Mouse (Mus musculus): ENCODE results near the gene Bicral.

Gene Bicral

DNA sequence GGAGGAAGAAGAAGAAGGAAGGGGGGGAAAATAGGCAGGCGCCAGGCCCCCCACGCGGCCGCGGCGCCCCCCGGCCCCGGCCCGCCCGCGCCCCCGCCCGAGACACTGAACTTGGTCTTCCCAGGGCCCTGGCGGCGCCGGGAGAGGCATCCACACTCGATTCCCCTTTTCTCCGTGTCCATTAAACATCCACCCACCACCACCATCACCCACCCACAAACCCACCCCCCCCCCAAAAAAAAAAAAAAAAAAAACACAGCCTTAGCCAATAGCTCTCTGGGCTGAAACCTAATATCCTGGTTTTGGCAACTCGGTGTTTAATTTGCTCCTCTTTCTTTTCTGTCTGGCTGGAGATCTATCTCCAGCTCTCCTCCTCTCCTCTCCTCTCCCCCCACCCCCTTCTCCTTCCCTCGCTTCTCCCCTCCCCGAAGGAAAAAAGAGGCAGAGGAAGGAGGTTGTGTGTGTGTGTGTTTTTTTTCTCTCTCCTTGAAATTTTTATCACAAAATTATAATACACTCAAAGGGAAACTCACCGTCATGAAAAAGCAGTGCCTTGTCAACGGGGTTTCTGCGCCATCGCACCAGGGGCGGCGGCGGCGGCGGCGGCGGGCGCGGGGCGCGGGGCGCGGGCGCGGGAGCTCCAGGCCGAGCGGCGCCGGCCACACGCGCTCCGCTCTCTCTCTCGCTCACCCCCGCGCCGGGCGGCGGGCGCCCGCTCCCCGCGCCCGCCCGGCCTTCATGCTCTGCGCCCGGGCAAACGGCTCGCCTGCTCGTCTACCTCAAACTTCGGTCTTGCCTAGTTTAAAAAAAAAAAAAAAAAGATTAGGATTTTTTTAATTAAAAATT is at the start of gene Bicral:
Gene Bicral (minus strand): TSS at position 580 of the 846 bp plus-strand sequence.
- DNase-seq (ENCODE audit: low read depth) = peak; percentile 81

GRCm38 (mm10) chr17:46903876-46904490 is 45.7 kb upstream of the Bicral start:
- peak; percentile 85 for DNase-seq (ENCODE audit: low read depth)

- no peak for DNase-seq (ENCODE audit: low read depth)
Measured at GRCm38 (mm10) chr17:46900941-46901340, 42.7 kb upstream of the Bicral start.

- no peak for DNase-seq (ENCODE audit: low read depth)
Measured at GRCm38 (mm10) chr17:46897221-46897950, 39.1 kb upstream of the Bicral start.

DNA sequence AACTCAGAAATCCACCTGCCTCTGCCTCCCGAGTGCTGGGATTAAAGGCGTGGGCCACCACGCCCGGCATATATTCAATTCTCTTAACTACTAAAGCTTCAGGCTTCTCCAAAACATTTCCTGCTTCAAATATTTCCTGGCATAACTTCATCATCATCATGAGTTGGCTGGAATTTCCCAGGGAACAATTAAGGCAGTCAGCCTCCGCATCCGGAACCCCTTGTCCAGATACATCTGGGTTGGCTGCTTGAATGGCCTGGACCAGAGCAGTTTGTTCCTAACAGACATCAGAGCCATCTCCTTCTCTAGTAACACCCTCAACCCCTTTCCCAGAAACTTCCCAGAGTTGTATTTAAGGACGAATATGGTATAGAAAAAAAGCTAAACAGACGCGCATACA is 37.1 kb upstream of the Bicral start:
- DNase-seq (ENCODE audit: low read depth) = no peak

- no peak for DNase-seq (ENCODE audit: low read depth)
Measured at GRCm38 (mm10) chr17:46890843-46891594, 32.7 kb upstream of the Bicral start.

- DNase-seq (ENCODE audit: low read depth) = peak; percentile 98
Measured at GRCm38 (mm10) chr17:46890116-46890815, 32.0 kb upstream of the Bicral start, which contains the start of gene Tbcc. Gene Tbcc (plus strand): TSS chr17:46890684.

DNA sequence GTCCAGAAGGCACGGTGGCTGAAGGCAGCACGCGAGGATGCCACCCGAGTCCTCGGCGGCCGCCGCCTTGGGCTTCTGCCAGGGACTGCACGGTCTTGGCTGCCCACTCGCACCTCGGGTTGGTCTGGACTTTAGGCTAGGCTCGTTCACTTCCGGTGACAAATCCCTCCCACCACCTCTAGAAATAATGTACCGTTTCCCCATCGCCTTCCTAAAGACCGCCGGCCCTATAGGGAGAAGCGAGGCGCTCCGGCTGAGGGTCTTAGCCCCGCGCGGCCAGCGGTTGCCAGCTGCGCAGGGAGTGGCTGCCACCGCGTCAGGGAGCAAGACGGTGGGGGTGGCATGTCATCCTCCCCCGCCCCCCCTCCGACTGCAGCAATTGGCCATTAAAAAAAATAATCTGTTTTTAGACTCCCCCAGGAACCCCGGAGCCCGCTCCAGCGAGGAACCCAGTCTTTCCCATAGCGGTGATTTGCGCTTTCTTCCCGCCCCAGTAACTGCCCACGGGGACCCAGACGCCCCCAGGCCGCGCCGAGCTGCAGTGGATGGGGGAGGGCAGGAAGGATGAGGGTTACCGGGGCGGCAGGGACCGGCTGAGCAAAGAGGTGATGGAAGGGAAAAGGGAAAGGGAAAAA is 31.3 kb upstream of the Bicral start:
- peak; percentile 52 for DNase-seq (ENCODE audit: low read depth)

GRCm38 (mm10) chr17:46888511-46889212 is 30.4 kb upstream of the Bicral start:
- DNase-seq (ENCODE audit: low read depth) = peak; percentile 77

DNA sequence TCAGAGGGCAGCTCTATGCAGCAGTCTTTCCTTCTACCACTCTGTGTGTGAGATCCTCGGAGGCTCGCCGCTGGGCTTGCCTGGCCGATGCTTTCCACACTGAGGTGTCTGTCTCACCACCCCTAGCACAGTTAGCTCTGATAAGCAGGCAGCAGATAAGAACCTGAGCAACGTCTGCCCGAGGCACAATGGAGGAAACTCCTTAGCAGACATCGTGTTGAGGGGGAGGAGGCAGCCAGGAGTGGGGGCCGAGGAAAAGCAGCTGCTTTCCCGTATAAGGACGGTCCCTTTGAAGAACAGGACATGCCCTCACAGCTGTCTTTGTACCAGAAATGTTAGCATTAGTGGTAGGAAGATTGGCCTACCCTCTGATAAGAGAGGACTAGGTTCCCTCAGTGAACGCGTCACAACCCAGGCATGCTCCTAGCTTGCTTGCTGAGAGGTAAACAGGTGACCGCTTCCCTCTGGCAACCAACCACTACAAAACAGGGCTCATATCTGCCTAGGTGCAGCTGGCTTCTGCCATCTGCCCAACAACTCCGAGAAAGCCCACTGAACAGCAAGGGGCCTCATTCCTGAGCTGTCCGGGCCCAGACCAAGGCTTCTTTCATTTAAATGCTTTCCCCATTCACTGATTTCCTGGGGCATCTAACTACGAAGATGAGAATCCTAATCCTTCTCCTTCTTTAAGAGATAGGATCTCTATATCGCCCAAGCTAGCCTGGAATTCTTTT is 27.8 kb upstream of the Bicral start:
- no peak for DNase-seq (ENCODE audit: low read depth)

- no peak for DNase-seq (ENCODE audit: low read depth)
Measured at GRCm38 (mm10) chr17:46885218-46885909, 27.1 kb upstream of the Bicral start.

GRCm38 (mm10) chr17:46884766-46885165 is 26.5 kb upstream of the Bicral start:
- no peak for DNase-seq (ENCODE audit: low read depth)

DNA sequence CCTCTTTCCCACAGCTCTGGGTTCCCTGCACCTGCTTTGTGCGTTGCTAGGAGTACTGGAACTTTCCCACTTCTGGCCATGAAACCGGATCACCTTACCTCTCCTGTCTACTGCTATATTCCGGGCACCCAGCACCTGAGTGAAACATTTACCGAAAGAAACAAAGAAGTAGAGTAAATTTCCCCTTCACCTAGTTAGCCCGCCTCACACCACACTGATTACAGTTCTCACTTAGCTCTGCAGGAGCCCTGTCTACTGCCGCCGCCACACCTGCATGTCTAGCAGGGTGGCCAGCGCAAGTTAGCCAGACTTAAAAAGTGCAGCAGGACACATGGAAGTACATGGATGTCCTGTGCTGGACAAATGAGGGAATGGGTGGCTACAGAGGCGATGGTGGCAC is 24.8 kb upstream of the Bicral start:
- DNase-seq (ENCODE audit: low read depth) = no peak

DNA sequence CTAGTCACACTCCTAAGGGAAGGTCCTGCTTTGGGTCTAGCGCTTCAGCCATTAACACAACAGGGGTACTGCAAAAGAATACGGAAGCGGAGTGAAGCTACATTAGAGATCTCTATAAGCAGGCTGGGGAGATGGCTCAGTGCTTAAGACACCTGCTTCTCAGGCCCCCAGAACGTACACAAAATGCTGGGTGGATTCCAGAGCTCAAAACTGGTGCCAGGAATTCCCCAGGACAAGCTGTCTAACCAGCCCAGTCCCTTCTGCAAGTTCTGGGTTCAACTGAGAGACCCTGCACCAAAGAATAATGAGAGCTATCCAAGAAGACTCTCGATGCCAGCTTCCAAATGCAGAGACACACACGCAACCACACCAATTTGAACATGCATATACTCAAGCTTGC is 23.4 kb upstream of the Bicral start:
- DNase-seq (ENCODE audit: low read depth) = no peak

GRCm38 (mm10) chr17:46880322-46880721 is 22.0 kb upstream of the Bicral start:
- no peak for DNase-seq (ENCODE audit: low read depth)

DNA sequence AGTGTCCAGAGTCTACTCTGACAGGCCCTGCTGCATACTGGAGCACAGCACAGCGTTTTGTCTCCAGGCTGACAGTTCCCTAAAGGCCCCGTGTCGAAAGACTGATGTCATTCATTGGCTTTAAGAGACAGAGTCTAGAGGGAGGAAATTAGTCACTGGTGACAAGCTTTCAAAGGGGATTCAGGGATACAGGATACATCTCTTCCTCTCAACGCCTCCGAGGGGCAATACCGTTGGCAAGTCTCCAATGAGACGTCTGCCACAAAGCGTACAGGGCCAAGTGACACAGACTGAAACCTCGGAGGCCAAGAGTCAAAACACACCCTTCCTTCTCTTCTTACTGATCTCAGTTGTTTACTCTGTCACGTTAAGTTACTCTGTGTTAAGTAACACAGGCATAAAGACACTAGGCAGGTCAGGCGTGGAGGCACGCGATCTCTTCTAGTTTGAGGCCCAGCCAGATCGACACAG is 21.6 kb upstream of the Bicral start:
- no peak for DNase-seq (ENCODE audit: low read depth)

- no peak for DNase-seq (ENCODE audit: low read depth)
Measured at GRCm38 (mm10) chr17:46877061-46877460, 18.8 kb upstream of the Bicral start.

DNA sequence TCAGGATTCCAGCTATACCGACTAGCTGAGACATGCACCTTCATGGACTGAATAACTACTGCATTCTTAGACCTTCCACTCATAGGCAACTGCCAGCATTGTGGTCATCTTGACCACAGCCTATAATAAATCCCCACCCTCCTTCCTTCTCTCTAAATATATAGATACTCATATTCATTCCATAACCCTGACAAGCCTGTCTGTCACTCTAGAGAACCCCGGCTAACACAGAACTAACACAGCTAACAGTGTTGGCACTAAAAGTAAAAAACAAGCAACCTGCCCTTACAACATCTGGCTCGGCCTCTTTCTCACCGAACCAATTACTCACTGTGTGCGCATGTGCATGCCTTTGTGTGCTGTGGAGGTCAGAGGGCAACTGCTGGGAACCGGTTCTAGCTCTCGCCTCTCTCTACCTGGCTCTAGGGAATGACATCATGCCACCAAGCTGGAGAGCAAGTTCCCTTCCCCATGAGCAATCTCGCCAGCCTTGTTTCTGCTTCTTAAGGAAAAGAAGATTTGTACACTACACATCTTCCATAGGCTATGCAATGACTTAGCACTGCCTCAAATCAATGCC is 18.2 kb upstream of the Bicral start:
- DNase-seq (ENCODE audit: low read depth) = no peak
